Mouse (Mus musculus) limb, embryonic 10.5 days (tissue): ENCODE measurements around the gene Steap3. TPM values are rescaled to one million over a fixed set of nuclear protein-coding genes. Genes with fewer than 3 reads are reported as not detected.

Experiments
- DNase-seq: peaks from one replicate; pipeline ENCODE4 v3.0.0-alpha.2; 2017; ENCODE audit warnings: low spot score
- H3K27ac ChIP-seq: fragments of 300-500 bp; sonication (generic); 2 replicates; pipeline ENCODE4 v1.5.1; 2016; ENCODE audit warnings: mild to moderate bottlenecking
- H3K27me3 ChIP-seq: fragments of 300-500 bp; sonication (generic); 2 replicates; pipeline ENCODE4 v1.6.1; 2016; ENCODE audit warnings: low read depth, mild to moderate bottlenecking; ENCODE audit not compliant: poor library complexity, severe bottlenecking
- H3K36me3 ChIP-seq: fragments of 300-500 bp; sonication (generic); 2 replicates; pipeline ENCODE4 v1.6.1; 2016; ENCODE audit warnings: mild to moderate bottlenecking, moderate library complexity
- H3K4me1 ChIP-seq: fragments of 300-500 bp; sonication (generic); 2 replicates; pipeline ENCODE4 v1.6.1; 2016
- H3K4me3 ChIP-seq: fragments of 300-500 bp; sonication (generic); 2 replicates; pipeline ENCODE4 v1.5.1; 2016; ENCODE audit warnings: mild to moderate bottlenecking, moderate library complexity
- H3K9me3 ChIP-seq: fragments of 300-500 bp; sonication (generic); replicated peaks from 2 replicates; pipeline ENCODE4 v1.6.1; 2016; ENCODE audit warnings: mild to moderate bottlenecking
- WGBS: fragments of 180-500 bp; shearing (Covaris S2); methylation state at CpG from one replicate; pipeline ENCODE4 v1.1.7; 2016; 5-methylcytosine and 5-hydroxymethylcytosine counted together
- polyA plus RNA-seq: library from polyadenylated mRNA; unstranded; fragments of >200 nt; fragmentation: Nextera tagmentation; extraction: Ambion mirVana; gene quantifications from 2 replicates; pipeline ENCODE4 v1.2.1, GENCODE M21; 2016

Steap3 gene
- polyA plus RNA-seq, 1 experiment from 2014 or later = 4.5 TPM

DNA sequence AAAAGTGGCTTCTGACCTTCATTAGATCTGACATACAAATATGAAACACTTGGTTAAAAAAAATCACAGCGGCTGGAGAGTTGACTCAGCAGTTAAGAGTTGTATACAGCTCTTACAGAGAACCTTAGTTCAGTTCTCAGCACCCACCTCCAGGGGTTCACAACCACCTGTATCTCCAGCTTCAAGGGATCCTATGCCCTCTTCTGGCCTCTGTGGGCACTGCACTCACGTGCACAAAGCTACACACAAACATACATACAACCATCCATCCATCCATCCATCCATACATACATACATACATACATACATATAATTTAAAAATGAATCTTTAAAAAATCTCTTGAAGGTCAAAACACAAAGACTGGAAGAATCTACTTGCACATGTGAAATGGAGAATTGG lies 82.2 kb downstream of the Steap3 start:
- no peaks in the 10 kb centered on the region for H3K9me3 ChIP-seq
- no peak for DNase-seq
- no peak overlapping the region for H3K27ac ChIP-seq
- H3K4me1 ChIP-seq = no peaks in the 10 kb centered on the region
- H3K27me3 ChIP-seq = no peaks in the 10 kb centered on the region
- H3K4me3 ChIP-seq = no peak overlapping the region
- no peaks in the 10 kb centered on the region for H3K36me3 ChIP-seq
- 91% methylated on average over 2 of the region's 2 CpGs for WGBS

DNA sequence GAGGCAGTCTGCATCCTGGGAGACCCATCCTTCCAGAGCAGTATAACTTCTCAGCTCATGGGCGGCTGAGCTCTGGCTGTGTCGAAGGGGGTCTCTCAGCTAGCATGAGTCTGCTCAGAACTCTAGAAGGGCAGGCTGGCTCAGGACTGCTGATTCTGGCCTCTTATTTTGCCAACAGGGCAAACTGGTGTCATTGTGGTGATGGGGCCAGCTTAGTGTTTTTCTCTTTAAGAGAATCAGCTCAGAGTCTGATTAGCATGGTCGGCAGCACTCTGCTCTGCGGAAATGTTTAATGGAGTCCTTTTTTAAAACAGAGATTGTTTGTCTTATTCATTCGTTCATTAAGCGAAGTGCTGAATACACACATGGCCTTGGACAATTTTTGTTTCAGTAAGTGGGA lies 83.3 kb downstream of the Steap3 start:
- H3K27ac ChIP-seq = no peak overlapping the region
- no peaks in the 10 kb centered on the region for H3K36me3 ChIP-seq
- H3K9me3 ChIP-seq = no peaks in the 10 kb centered on the region
- no peaks in the 10 kb centered on the region for H3K27me3 ChIP-seq
- no peak overlapping the region for H3K4me3 ChIP-seq
- no peak for DNase-seq
- WGBS = 91% methylated on average over 6 of the region's 6 CpGs
- no peaks in the 10 kb centered on the region for H3K4me1 ChIP-seq

DNA sequence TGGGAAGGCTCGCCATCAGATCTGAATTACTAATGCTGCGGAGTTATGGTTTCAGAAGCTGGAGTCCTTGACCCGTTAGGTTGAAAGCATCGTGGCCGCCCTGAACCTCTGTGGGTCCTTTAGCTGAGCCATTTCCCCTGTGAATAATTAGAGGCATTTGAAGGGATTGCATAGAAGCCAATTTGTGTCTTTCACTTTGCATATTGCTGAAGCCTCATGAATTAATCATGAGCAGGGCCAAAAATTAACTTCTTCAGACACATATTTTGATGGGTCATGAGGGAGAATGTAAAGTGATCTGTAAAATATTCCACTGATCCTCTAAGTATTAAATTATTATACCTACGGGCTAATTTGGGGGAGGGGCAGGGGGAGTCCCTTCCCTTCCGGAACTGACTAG lies 85.4 kb downstream of the Steap3 start:
- Histone ChIP-seq H3K4me1 (no peaks in the 10 kb centered on the region), H3K36me3 (no peaks in the 10 kb centered on the region), H3K9me3 (no peaks in the 10 kb centered on the region), H3K4me3 (no peak overlapping the region), H3K27ac (no peak overlapping the region), H3K27me3 (no peaks in the 10 kb centered on the region)
- WGBS = 77% methylated on average over 7 of the region's 7 CpGs
- no peak for DNase-seq

DNA sequence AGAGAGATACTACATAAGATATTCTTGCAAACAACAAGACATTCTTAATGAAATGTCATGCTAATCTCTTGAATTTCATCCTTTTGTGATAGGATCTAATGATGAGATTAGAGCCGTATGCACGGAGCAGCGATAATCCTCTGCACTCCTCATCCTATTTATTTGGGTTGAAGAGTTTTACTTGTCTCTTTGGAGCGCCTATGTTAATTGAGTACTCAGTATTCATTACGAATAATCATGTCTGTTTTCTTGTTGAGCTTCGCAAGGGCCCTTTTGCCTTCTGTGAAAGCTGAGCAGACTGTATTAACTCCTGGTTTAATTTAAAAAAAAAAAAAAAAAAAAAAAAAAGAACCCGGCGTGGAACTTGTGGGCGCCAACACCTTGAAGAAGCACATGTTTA lies 85.8 kb downstream of the Steap3 start:
- H3K36me3 ChIP-seq = no peaks in the 10 kb centered on the region
- no peaks in the 10 kb centered on the region for H3K9me3 ChIP-seq
- H3K4me1 ChIP-seq = no peaks in the 10 kb centered on the region
- WGBS = 59% methylated on average over 9 of the region's 9 CpGs
- DNase-seq = no peak
- no peaks in the 10 kb centered on the region for H3K27me3 ChIP-seq
- H3K27ac ChIP-seq = no peak overlapping the region
- H3K4me3 ChIP-seq = no peak overlapping the region

DNA sequence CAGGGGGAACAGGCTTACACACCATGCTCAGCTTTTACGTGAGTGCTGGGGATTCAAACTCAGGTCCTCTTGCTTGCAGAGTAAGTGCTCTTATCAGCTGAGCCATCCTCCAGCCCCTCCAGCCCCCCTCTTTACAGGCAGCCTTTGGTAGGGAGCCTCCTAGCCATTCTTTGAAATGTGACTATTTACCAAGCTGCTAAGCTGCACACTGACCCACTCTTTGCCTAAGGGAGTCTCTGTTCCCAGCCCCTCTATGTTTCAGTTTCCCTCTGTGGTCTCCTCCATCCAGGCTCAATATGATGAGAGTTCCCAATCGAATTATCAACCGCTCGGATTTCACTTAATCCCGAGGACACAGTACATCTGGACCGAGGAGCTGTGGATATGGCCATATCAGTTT lies 86.3 kb downstream of the Steap3 start:
- no peak for DNase-seq

DNA sequence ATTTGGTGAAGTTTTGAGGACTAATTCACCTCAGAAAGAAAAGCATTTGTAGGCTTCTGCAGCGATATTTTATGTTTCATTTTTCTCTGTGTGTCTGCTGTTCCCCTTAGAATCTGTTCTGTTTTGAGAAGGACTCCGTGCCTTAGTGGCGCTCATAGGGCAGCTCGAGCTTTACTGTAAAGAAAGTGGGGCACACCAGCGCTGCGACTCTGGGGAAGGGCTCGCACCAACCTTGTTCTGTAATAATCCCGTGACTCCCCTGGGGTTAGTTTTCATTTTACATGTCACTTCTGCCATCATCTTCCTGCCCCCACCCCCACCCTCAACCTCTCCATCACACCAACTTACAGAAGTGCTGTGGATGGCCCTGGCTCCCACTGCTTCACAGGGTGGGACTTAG lies 95.4 kb downstream of the Steap3 start:
- H3K4me3 ChIP-seq = no peak overlapping the region
- DNase-seq = no peak
- no peaks in the 10 kb centered on the region for H3K27me3 ChIP-seq
- 88% methylated on average over 8 of the region's 8 CpGs for WGBS
- H3K27ac ChIP-seq = no peak overlapping the region
- peaks cover 12% of the 10 kb centered on the region for H3K4me1 ChIP-seq
- H3K36me3 ChIP-seq = no peaks in the 10 kb centered on the region
- no peaks in the 10 kb centered on the region for H3K9me3 ChIP-seq

More for the DNA sequence above, 86.3 kb downstream of the Steap3 start:
- H3K4me1 ChIP-seq = no peaks in the 10 kb centered on the region
- H3K4me3 ChIP-seq = no peak overlapping the region
- H3K9me3 ChIP-seq = no peaks in the 10 kb centered on the region
- H3K27me3 ChIP-seq = no peaks in the 10 kb centered on the region
- WGBS = 65% methylated on average over 6 of the region's 6 CpGs
- H3K36me3 ChIP-seq = no peaks in the 10 kb centered on the region
- H3K27ac ChIP-seq = no peak overlapping the region

DNA sequence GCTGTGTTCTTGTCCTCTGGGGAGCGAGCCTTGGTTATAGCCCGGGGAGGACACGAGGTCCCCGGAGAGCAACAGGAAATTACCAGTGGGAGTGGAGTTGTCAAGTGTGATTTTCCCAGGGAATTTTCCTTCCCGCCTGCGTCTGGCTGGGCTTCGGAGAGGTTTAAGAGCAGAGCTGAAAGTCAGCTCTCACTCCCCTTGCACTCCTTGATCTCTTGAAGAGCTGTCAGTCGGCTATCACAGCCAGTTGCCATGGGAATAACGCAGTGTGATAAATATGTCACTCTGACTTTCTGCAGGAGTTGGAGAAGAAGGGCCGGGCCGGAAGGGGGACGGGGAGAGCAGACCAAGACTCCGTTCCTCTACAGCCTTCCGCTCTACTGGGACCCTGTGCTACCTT lies 96.2 kb downstream of the Steap3 start:
- Histone ChIP-seq H3K4me3 (no peak overlapping the region), H3K4me1 (peaks cover 12% of the 10 kb centered on the region), H3K36me3 (no peaks in the 10 kb centered on the region), H3K27ac (no peak overlapping the region), H3K9me3 (no peaks in the 10 kb centered on the region), H3K27me3 (no peaks in the 10 kb centered on the region)
- 19% methylated on average over 14 of the region's 14 CpGs for WGBS
- no peak for DNase-seq

DNA sequence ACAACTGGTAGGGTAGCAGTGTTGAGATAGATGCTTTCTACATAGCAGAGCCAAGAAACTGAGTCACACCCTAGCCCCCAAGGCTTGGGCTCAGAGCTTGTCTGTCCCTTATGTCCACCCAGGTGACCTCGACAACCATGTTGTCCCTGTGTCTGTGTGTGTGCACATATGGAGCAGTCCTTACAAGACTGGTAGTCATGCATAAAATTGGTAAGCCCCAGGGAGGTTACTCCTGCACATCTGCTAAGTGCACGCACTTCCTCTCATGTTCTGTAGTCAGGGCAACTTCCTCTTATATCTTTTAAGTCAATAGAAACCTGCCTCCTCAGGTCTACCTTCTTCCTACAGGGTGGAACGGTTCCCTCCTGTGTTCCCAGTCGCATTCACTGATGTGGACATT lies 97.5 kb downstream of the Steap3 start:
- Histone ChIP-seq H3K27ac (no peak overlapping the region), H3K4me1 (peaks cover 12% of the 10 kb centered on the region), H3K4me3 (no peak overlapping the region), H3K36me3 (no peaks in the 10 kb centered on the region), H3K27me3 (no peaks in the 10 kb centered on the region), H3K9me3 (no peaks in the 10 kb centered on the region)
- no peak for DNase-seq
- 94% methylated on average over 4 of the region's 4 CpGs for WGBS

DNA sequence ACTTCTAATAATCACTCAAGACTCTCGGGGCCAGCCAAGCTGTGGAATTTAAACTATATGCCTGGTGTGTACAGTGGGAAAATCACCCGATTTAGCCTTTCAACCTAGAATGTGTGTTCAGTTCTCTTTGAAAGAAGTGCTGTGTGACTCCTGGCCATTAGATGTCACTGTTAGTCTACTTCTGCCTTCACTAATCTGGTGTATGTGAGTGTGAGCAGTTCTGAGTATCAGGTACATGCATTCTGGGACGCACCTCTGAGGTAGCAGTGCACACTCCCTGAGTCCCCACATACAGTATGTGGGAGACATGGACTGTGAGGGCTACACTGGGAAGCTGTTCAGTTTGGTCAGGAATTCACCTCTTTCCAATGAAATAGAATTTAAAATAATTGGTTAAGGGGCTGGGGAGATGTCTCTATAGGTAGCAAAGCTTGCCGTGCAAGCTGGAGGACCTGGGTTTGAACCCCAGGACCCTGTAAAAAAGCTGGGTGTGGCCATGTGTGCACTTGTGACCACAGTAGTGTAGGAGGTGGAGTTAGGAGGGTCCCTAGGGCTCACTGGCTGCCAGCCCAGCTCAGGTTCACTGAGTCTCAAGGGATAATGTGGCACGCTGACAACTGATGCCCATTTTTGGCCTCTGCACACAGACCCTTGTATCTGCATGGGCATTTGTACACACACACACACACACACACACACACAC lies 100.5 kb downstream of the Steap3 start:
- no peak overlapping the region for H3K27ac ChIP-seq
- no peak for DNase-seq
- H3K4me3 ChIP-seq = no peak overlapping the region
- WGBS = 72% methylated on average over 5 of the region's 5 CpGs
- no peaks in the 10 kb centered on the region for H3K9me3 ChIP-seq
- no peaks in the 10 kb centered on the region for H3K27me3 ChIP-seq
- no peaks in the 10 kb centered on the region for H3K36me3 ChIP-seq
- H3K4me1 ChIP-seq = peaks cover 12% of the 10 kb centered on the region

DNA sequence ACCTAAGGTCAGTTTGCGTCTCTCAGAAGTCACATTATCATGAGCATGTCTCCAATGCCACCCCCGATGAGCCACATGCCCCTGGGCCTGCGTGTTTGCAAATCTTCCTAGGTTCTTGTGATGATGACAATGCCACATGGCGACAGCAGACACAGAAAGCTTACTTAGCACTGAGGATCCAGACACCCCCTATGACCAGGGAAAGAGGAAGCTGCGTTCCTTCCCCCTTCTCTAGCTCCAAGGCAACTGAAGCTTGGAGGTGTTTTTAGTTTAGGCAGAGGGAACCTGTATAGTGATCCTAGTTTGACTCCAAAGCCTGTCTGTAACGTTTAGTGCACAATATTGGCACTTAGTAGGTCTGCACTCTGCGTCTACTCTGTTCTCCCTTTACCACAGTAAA lies 102.2 kb downstream of the Steap3 start:
- no peaks in the 10 kb centered on the region for H3K4me1 ChIP-seq
- H3K4me3 ChIP-seq = no peak overlapping the region
- H3K27ac ChIP-seq = no peak overlapping the region
- H3K36me3 ChIP-seq = no peaks in the 10 kb centered on the region
- WGBS = 90% methylated on average over 7 of the region's 7 CpGs
- no peak for DNase-seq
- H3K27me3 ChIP-seq = no peaks in the 10 kb centered on the region
- no peaks in the 10 kb centered on the region for H3K9me3 ChIP-seq

DNA sequence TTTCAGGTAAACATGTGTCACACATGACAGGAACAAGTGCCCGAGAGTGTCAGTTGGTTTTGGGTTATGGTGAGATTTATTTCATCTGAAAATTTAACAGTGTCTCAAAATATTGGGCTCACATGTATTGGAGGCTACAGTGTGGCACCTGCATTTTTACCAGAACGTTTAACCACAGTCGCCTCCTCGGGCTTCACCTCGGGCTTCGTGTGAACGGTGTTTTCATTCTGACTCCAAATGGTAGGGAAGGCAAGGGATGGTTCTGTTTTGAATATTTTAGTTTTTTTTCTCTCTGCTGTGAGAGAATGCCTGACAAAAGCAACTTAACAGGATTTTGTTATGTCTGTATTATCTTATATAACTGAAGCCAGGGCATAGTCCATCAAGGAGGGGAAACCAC lies 103.8 kb downstream of the Steap3 start:
- Histone ChIP-seq H3K27ac (no peak overlapping the region), H3K36me3 (no peaks in the 10 kb centered on the region), H3K9me3 (no peaks in the 10 kb centered on the region), H3K4me3 (no peak overlapping the region), H3K27me3 (no peaks in the 10 kb centered on the region), H3K4me1 (no peaks in the 10 kb centered on the region)
- WGBS = 91% methylated on average over 7 of the region's 7 CpGs
- no peak for DNase-seq

DNA sequence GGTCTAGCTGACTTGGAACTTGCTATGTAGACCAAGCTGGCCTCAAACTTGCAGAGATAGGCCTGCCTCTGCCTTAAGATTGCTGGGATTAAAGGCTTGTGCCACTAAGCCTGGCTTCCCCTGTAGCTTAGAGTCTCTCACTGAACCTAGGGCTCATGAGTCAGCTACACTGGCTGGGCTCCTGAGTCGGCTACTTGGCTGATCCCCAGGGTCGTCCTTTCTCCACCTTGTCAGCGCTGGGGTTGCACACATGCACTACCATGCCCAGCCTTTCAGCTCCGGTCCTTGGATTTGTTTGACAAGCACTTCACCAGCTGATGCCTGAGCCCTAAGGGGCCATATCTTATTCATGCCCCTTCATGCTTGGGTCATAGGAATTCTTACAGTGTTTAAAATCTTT lies 104.5 kb downstream of the Steap3 start:
- H3K4me3 ChIP-seq = no peak overlapping the region
- H3K4me1 ChIP-seq = no peaks in the 10 kb centered on the region
- 74% methylated on average over 4 of the region's 4 CpGs for WGBS
- H3K9me3 ChIP-seq = no peaks in the 10 kb centered on the region
- no peaks in the 10 kb centered on the region for H3K27me3 ChIP-seq
- no peaks in the 10 kb centered on the region for H3K36me3 ChIP-seq
- no peak overlapping the region for H3K27ac ChIP-seq
- DNase-seq = no peak

DNA sequence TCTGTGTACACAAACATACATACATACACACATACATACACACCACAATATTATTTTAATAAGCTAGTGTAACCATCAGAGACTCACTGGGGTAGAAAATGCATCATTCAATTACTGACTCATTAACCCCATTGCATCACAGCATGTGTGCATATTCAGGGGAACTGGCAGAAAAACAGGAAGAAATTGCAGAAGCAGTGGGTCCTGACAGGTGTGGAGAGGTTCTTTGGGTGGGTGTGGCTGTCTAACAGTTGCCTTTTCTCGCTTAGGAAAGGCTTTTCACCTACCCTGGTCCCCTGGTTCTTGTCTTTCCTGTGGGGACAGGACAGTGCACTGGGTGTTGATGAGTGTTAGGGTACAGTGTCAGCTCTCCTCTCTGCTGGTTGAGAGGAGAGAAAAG lies 109.9 kb downstream of the Steap3 start:
- 74% methylated on average over 1 of the region's 1 CpGs for WGBS
- H3K4me1 ChIP-seq = peaks cover 13% of the 10 kb centered on the region
- no peak for DNase-seq
- H3K36me3 ChIP-seq = no peaks in the 10 kb centered on the region
- no peak overlapping the region for H3K27ac ChIP-seq
- no peaks in the 10 kb centered on the region for H3K27me3 ChIP-seq
- no peaks in the 10 kb centered on the region for H3K9me3 ChIP-seq
- no peak overlapping the region for H3K4me3 ChIP-seq

DNA sequence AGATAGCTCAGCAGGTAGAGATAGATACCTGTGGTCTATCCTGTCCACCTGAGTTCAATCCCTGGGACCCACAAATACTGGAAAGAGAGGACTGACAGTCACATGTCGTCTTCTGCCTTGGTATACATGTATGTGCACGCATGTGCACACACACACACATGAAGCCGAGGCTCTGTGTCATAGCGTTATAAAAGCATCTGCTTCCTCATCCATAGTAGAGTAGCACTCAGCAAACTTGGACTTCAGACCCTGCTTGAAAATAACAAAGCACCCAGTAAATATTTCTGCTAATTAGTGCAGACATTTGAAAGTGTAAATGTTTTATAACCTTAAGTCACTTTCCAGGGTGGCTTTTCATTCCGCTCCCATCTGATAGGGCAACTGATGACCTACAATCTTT lies 111.0 kb downstream of the Steap3 start:
- WGBS = 96% methylated on average over 5 of the region's 5 CpGs
- Histone ChIP-seq H3K36me3 (no peaks in the 10 kb centered on the region), H3K9me3 (no peaks in the 10 kb centered on the region), H3K4me1 (peaks cover 13% of the 10 kb centered on the region), H3K27ac (no peak overlapping the region), H3K4me3 (no peak overlapping the region), H3K27me3 (no peaks in the 10 kb centered on the region)
- no peak for DNase-seq
